Mouse (Mus musculus) frontal cortex, postnatal 25 days (tissue): Measurements from ENCODE around the gene Pard3.

ENCODE experiments used
- DNase-seq, 2 experiments: peaks; one replicate each; pipeline ENCODE4 v3.0.0; 2022; ENCODE audit warnings: low spot score in 2 of 2

Pard3 gene

GRCm38 (mm10) chr8:127229325-127230232, 165.9 kb downstream of the Pard3 start:
- no peak for DNase-seq

- DNase-seq = no peak
Measured at GRCm38 (mm10) chr8:127230233-127230595, 166.5 kb downstream of the Pard3 start.

GRCm38 (mm10) chr8:127243351-127243750, 179.7 kb downstream of the Pard3 start:
- DNase-seq = no peak

- no peak for DNase-seq
Measured at GRCm38 (mm10) chr8:127243841-127244240, 180.1 kb downstream of the Pard3 start.

GRCm38 (mm10) chr8:127250746-127251145, 187.1 kb downstream of the Pard3 start:
- no peak for DNase-seq

- no peak for DNase-seq
Measured at GRCm38 (mm10) chr8:127251476-127251875, 187.8 kb downstream of the Pard3 start.

- DNase-seq = no peak
Measured at GRCm38 (mm10) chr8:127251985-127252384, 188.3 kb downstream of the Pard3 start.

GRCm38 (mm10) chr8:127254625-127255024, 190.9 kb downstream of the Pard3 start:
- no peak for DNase-seq

- no peak for DNase-seq
Measured at GRCm38 (mm10) chr8:127257086-127257485, 193.4 kb downstream of the Pard3 start.

- no peak for DNase-seq
Measured at GRCm38 (mm10) chr8:127261051-127261450, 197.4 kb downstream of the Pard3 start.

- no peak for DNase-seq
Measured at GRCm38 (mm10) chr8:127262026-127262425, 198.3 kb downstream of the Pard3 start.

GRCm38 (mm10) chr8:127262436-127262835, 198.7 kb downstream of the Pard3 start:
- DNase-seq = no peak

- DNase-seq = no peak
Measured at GRCm38 (mm10) chr8:127262926-127263325, 199.2 kb downstream of the Pard3 start.

GRCm38 (mm10) chr8:127263457-127263856, 199.8 kb downstream of the Pard3 start:
- no peak for DNase-seq

- no peak for DNase-seq
Measured at GRCm38 (mm10) chr8:127264691-127265470, 201.2 kb downstream of the Pard3 start.

- no peak for DNase-seq
Measured at GRCm38 (mm10) chr8:127266777-127267176, 203.1 kb downstream of the Pard3 start.

- no peak for DNase-seq
Measured at GRCm38 (mm10) chr8:127268239-127269024, 204.7 kb downstream of the Pard3 start.

- no peak for DNase-seq
Measured at GRCm38 (mm10) chr8:127269082-127269747, 205.5 kb downstream of the Pard3 start.

GRCm38 (mm10) chr8:127271186-127271585, 207.5 kb downstream of the Pard3 start:
- DNase-seq = no peak

GRCm38 (mm10) chr8:127280299-127280974, 216.7 kb downstream of the Pard3 start:
- DNase-seq = no peak

GRCm38 (mm10) chr8:127281035-127281434, 217.3 kb downstream of the Pard3 start:
- no peak for DNase-seq
